Comparison of ENCODE assay signal across 20 mouse cellular contexts in the genomic region with DNA sequence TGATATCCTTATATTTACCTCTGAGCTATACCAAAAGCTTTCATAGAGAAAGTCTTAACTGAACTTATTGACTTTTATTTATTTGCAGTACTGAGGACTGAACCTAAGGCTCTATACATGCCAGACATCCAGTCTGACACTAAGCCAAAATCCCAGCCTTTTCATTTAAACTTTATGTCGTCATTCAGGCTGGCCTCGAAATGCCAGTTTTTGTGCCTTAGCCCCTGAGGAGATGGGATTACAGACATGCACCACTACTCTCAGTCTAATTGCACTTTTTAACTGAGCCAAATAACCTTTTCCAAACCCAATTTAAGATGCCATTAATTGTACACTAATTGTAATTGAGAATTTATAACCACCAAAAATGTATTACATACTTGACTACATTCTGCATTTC.
"Had no signal": no experiment of that assay in that cellular context is flagged by ENCODE, and none has a peak within 500 bp of the region (broad histone marks: within the 10 kb centered on the region; RNA-seq: fewer than 3 reads in every experiment).

No protein-coding gene starts in this region.

- ATAC-seq: inflammation-experienced regulatory T-cells, adult 6 months; intestine, embryonic 16.5 days; liver, embryonic 12.5 days; lung, postnatal 0 days had no signal

- H3K4me2 ChIP-seq: limb, embryonic 13.5 days; liver, embryonic 12.5 days; liver, embryonic 15.5 days; stomach, embryonic 15.5 days had no signal

- H3K9me3 ChIP-seq: limb, embryonic 10.5 days; limb, embryonic 13.5 days; liver, embryonic 12.5 days; liver, embryonic 15.5 days; stomach, embryonic 15.5 days had no signal

- H3K4me3 ChIP-seq: layer of hippocampus, adult 2 months; limb, embryonic 10.5 days; limb, embryonic 13.5 days; liver, embryonic 12.5 days; liver, embryonic 15.5 days; stomach, embryonic 15.5 days had no signal

- H3K27ac ChIP-seq: kidney, postnatal 0 days; layer of hippocampus, adult 2 months; limb, embryonic 10.5 days; limb, embryonic 13.5 days; liver, embryonic 12.5 days; liver, embryonic 15.5 days; macrophage; stomach, embryonic 15.5 days had no signal

- H3K4me1 ChIP-seq: limb, embryonic 10.5 days; limb, embryonic 13.5 days; liver, embryonic 12.5 days; liver, embryonic 15.5 days; stomach, embryonic 15.5 days had no signal

- H3K27me3 ChIP-seq: limb, embryonic 13.5 days; liver, embryonic 12.5 days; liver, embryonic 15.5 days; stomach, embryonic 15.5 days had no signal

- H3K9ac ChIP-seq: limb, embryonic 13.5 days; liver, embryonic 12.5 days; liver, embryonic 15.5 days; stomach, embryonic 15.5 days had no signal

- H3K36me3 ChIP-seq: stomach, embryonic 15.5 days had no signal

- DNase-seq: kidney, adult 2 months; kidney, postnatal 25 days; layer of hippocampus, adult 9-11 months; liver; lung, adult 18-20 months; retina, postnatal 1 day; right cerebral cortex, postnatal 25 days; spleen, adult 18-20 months; thymus, postnatal 25 days had no signal
